Mouse (Mus musculus) erythroblast, embryonic 14.5 days (primary cell): ENCODE data around the gene Disp3.

Experiments
- GATA1 ChIP-seq: IDR thresholded peaks from 2 replicates; pipeline ENCODE4 v1.6.1; 2012; ENCODE audit warnings: low read length, inconsistent platforms, mixed read lengths
- TAL1 ChIP-seq: IDR thresholded peaks from 3 replicates; pipeline ENCODE4 v1.6.1; 2012; ENCODE audit warnings: low read length, inconsistent platforms, mixed read lengths

DNA sequence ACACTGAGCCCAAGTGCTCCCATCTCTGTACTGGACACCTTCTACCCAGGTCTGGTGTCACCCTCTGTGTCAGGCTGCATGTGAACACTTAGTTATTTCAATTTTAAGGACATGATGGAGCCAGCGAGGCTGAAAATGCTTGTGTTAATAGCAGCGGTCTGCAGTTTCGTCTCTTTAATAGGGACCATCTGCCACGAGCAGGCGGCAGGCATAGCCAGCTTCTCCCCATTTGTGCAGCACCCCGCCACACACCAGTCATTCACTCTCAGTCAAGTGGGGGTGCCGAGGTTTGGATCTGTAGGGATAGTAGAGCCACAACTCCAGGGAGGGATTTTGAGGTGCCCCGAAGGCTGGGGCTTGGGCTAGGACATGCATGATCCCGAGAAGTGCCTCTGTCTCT is 47.4 kb downstream of the Disp3 start:
- TF ChIP-seq GATA1 (no peak), TAL1 (no peak)
